Mouse (Mus musculus): Measurements from ENCODE around the gene Tom1l2. TPM values are rescaled to one million over a fixed set of nuclear protein-coding genes. Genes with fewer than 3 reads are reported as not detected.

The Tom1l2 gene
- polyA plus RNA-seq, 1 experiment from 2014 or later: 19.3 TPM

DNA sequence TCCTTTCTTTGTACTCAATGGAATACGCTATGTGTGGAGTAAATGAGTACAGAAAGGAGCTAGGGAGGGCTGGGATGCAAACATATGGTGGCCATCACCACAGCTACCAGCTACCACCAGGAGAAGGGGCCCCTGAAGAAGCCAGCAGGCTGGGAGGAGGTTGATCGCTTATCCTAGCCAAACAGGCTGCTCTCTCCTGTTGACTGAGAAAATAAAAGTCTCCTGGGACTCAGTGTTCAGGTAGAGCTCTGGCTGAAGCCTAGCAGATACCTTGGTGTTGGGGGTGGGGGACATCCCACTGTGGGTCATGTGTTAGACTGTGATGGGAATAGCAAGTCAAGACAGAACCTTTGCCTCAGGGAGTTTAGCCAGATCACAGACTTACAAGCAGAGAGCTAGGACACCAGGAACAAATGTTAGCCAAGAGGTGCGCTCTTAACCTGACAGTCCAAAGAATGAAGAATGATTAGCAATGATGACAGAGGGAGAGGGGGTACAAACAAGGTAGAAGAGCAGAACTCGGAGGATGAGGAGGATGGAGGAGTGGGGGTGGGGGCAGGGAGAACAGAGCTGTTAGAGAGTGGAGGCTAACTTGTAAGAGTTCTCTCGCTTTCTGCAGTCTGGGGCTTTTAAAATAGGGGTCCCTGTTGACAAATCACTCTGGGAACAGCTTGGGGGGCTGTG is 57.9 kb downstream of the Tom1l2 start:
- no peaks in the 10 kb centered on the region for H3K27me3 ChIP-seq (ENCODE audit: insufficient read depth, poor library complexity, severe bottlenecking)
- no peak for DNase-seq (ENCODE audit: low spot score)
- H3K4me3 ChIP-seq: no peak overlapping the region
- H3K36me3 ChIP-seq: no peaks in the 10 kb centered on the region
- H3K27ac ChIP-seq: peak overlapping the region; percentile 68
- 46% methylated on average over 5 of the region's 5 CpGs for WGBS
- H3K4me1 ChIP-seq: peaks cover 36% of the 10 kb centered on the region
- no peaks in the 10 kb centered on the region for H3K9me3 ChIP-seq

- Histone ChIP-seq H3K4me1 (peaks cover 36% of the 10 kb centered on the region), H3K27me3 (ENCODE audit: insufficient read depth, poor library complexity, severe bottlenecking) (no peaks in the 10 kb centered on the region), H3K36me3 (no peaks in the 10 kb centered on the region), H3K27ac (peak overlapping the region; percentile 68), H3K4me3 (no peak overlapping the region), H3K9me3 (no peaks in the 10 kb centered on the region)
- WGBS: 78% methylated on average over 6 of the region's 6 CpGs
- no peak for DNase-seq (ENCODE audit: low spot score)
Observed at GRCm38 (mm10) chr11:60293683-60294629, 58.7 kb downstream of the Tom1l2 start.

- Histone ChIP-seq H3K4me3 (no peak overlapping the region), H3K27ac (peak overlapping the region; percentile 52), H3K4me1 (peaks cover 36% of the 10 kb centered on the region), H3K36me3 (no peaks in the 10 kb centered on the region), H3K9me3 (no peaks in the 10 kb centered on the region), H3K27me3 (ENCODE audit: insufficient read depth, poor library complexity, severe bottlenecking) (no peaks in the 10 kb centered on the region)
- peak; percentile 93 for DNase-seq (ENCODE audit: low spot score)
- WGBS: 45% methylated on average over 2 of the region's 2 CpGs
Observed at GRCm38 (mm10) chr11:60292718-60293117, 60.0 kb downstream of the Tom1l2 start.

- Histone ChIP-seq H3K27me3 (ENCODE audit: insufficient read depth, poor library complexity, severe bottlenecking) (no peaks in the 10 kb centered on the region), H3K27ac (no peak overlapping the region), H3K4me3 (no peak overlapping the region), H3K4me1 (peaks cover 38% of the 10 kb centered on the region), H3K9me3 (no peaks in the 10 kb centered on the region), H3K36me3 (no peaks in the 10 kb centered on the region)
- WGBS: 58% methylated on average over 5 of the region's 5 CpGs
- DNase-seq (ENCODE audit: low spot score): no peak
Observed at GRCm38 (mm10) chr11:60288980-60289379, 63.7 kb downstream of the Tom1l2 start.

- H3K4me3 ChIP-seq: no peak overlapping the region
- H3K27me3 ChIP-seq (ENCODE audit: insufficient read depth, poor library complexity, severe bottlenecking): no peaks in the 10 kb centered on the region
- H3K9me3 ChIP-seq: no peaks in the 10 kb centered on the region
- 43% methylated on average over 4 of the region's 4 CpGs for WGBS
- DNase-seq (ENCODE audit: low spot score): no peak
- peaks cover 28% of the 10 kb centered on the region for H3K4me1 ChIP-seq
- H3K27ac ChIP-seq: no peak overlapping the region
- no peaks in the 10 kb centered on the region for H3K36me3 ChIP-seq
Observed at GRCm38 (mm10) chr11:60286311-60286710, 66.4 kb downstream of the Tom1l2 start.

DNA sequence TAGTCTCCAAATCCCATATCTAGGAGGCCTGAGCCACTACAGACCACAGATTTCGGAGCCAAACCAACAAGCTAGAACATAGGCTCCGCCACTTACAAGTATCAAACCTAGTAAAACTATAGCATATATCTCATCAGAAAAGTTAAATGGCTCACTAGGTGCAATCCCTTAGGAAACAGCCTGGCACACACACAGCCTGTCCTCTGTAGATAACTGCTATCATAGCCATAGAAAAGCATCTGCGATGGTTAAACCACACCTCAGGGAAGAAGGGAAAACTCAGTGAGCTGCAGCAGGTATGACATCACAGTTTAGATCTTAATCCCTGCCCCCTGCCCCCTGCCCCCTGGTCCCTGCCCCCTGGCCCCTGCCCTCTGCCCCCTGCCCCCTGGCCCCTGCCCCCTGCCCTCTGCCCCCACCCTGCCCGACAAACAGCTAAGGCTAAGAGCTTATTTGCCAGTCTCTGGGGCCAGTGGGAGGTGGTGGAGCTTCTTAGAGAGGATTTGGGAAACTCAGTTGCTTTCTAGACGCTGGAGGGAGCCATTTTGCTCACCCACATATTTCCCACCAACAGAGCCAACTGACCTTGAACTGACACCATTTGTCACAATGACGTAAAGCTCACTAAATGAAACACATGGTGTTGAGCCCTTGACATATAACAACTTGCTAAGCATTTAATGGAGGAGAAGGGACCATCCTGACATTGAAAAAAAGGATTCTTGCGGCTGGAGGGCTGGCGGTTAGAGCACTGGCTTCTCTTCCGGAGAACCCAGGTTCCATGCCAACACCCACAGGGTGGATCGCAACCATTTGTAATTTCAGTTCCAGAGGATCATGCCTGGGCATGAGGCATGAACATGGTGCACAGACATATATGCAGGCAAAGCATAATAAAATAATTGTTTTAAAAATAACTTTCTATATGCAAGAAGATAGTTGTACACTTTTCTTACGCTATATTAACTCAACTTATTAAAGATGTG is 72.0 kb downstream of the Tom1l2 start:
- Histone ChIP-seq H3K4me1 (peaks cover 52% of the 10 kb centered on the region), H3K9me3 (no peaks in the 10 kb centered on the region), H3K27me3 (ENCODE audit: insufficient read depth, poor library complexity, severe bottlenecking) (no peaks in the 10 kb centered on the region), H3K36me3 (no peaks in the 10 kb centered on the region), H3K4me3 (no peak overlapping the region), H3K27ac (peak overlapping the region; percentile 76; the same call in 1 of the 2 replicates)
- DNase-seq (ENCODE audit: low spot score): no peak
- 68% methylated on average over 11 of the region's 11 CpGs for WGBS

DNA sequence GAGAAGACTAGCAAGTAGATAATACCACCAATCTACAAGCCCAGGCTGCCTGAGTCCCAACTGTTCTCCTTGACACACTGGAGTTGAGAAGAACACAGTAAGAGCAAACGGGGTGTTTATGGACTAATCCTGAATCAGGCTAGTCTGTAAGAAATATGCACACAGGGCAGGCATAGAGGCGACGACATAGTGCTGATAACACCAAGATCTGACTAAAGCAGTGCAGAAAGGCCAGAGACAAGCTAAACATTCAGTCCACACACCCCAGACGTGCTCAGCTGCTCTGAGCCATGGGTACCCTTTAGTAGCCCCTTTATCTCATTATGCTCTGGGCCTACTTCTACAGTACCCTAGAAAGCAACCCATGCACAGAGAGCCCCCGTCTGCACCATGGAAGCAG is 73.2 kb downstream of the Tom1l2 start:
- H3K4me3 ChIP-seq: no peak overlapping the region
- H3K36me3 ChIP-seq: no peaks in the 10 kb centered on the region
- H3K9me3 ChIP-seq: no peaks in the 10 kb centered on the region
- peak overlapping the region; percentile 29; the same call in 1 of the 2 replicates for H3K27ac ChIP-seq
- no peak for DNase-seq (ENCODE audit: low spot score)
- WGBS: 35% methylated on average over 5 of the region's 5 CpGs
- H3K4me1 ChIP-seq: peaks cover 50% of the 10 kb centered on the region
- no peaks in the 10 kb centered on the region for H3K27me3 ChIP-seq (ENCODE audit: insufficient read depth, poor library complexity, severe bottlenecking)

GRCm38 (mm10) chr11:60277771-60278170 is 74.9 kb downstream of the Tom1l2 start:
- WGBS: 49% methylated on average over 5 of the region's 5 CpGs
- Histone ChIP-seq H3K4me1 (peaks cover 61% of the 10 kb centered on the region), H3K36me3 (0 out of 2 replicates have a peak, but pooled peaks cover 3% of the 10 kb centered on the region), H3K27ac (peak overlapping the region; percentile 22; the same call in 1 of the 2 replicates), H3K9me3 (no peaks in the 10 kb centered on the region), H3K27me3 (ENCODE audit: insufficient read depth, poor library complexity, severe bottlenecking) (no peaks in the 10 kb centered on the region), H3K4me3 (no peak overlapping the region)
- DNase-seq (ENCODE audit: low spot score): no peak

DNA sequence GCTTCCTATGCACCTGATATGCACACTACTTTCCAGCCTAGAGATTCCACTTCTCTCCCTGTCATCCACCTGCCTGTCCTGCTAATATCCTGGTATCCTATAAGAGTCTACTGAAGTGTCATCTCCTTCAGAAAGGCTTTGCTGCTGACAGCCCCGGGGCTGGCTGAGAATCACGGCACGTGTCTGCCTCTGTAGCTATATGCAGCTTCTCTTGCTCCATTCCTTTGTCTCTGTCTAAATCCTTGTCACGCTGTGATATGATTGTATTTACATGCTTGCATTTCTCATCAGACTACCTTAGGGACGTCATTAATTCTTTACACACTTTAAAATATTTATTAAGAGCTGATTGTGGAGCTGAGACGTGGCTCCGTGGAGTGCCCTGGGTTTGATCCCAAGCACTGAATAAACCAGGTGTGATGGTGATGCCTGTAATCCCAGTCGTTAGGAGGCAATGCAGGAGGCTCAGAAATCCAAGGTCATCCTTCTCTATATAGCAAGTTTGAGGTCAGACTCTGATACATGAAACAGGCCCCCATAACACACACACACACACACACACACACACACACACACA is 75.5 kb downstream of the Tom1l2 start:
- Histone ChIP-seq H3K4me1 (peaks cover 61% of the 10 kb centered on the region), H3K4me3 (no peak overlapping the region), H3K27ac (peak overlapping the region; percentile 22; the same call in 1 of the 2 replicates), H3K27me3 (ENCODE audit: insufficient read depth, poor library complexity, severe bottlenecking) (no peaks in the 10 kb centered on the region), H3K36me3 (0 out of 2 replicates have a peak, but pooled peaks cover 3% of the 10 kb centered on the region), H3K9me3 (no peaks in the 10 kb centered on the region)
- 62% methylated on average over 8 of the region's 8 CpGs for WGBS
- no peak for DNase-seq (ENCODE audit: low spot score)

GRCm38 (mm10) chr11:60276408-60277093 is 76.2 kb downstream of the Tom1l2 start:
- H3K27me3 ChIP-seq (ENCODE audit: insufficient read depth, poor library complexity, severe bottlenecking): no peaks in the 10 kb centered on the region
- H3K4me3 ChIP-seq: no peak overlapping the region
- H3K4me1 ChIP-seq: peaks cover 61% of the 10 kb centered on the region
- H3K27ac ChIP-seq: no peak overlapping the region
- 0 out of 2 replicates have a peak, but pooled peaks cover 8% of the 10 kb centered on the region for H3K36me3 ChIP-seq
- H3K9me3 ChIP-seq: no peaks in the 10 kb centered on the region
- WGBS: 76% methylated on average over 6 of the region's 6 CpGs
- no peak for DNase-seq (ENCODE audit: low spot score)

DNA sequence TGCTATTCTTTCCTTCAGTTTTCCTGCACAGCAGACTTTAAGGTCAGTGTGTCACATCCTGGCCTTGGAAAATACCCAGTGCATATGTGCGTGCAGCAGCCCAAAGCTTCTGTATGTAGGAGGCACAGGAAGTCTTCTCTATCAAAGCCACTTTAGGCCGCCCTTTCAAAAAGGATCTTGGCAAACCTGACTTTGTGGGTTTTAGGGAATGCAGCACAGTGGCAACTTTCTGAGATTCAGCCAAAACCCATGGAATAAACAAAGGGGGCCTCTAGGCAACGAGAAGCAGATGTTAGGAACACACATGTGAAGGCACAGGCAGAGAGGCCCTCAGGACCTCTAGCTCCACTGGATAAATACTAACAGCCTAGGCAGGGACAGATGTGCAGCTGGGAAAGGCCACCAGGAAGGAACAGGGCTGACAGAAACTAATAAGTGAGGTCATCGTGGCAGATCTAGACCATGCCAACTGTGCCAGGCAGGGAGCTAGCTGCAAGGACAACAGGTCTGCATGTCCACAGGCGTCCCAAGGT is 79.4 kb downstream of the Tom1l2 start:
- DNase-seq (ENCODE audit: low spot score): no peak
- peak overlapping the region; percentile 56; the same call in 1 of the 2 replicates for H3K27ac ChIP-seq
- WGBS: 54% methylated on average over 5 of the region's 5 CpGs
- H3K4me3 ChIP-seq: no peak overlapping the region
- peaks cover 38% of the 10 kb centered on the region for H3K4me1 ChIP-seq
- H3K27me3 ChIP-seq (ENCODE audit: insufficient read depth, poor library complexity, severe bottlenecking): no peaks in the 10 kb centered on the region
- H3K36me3 ChIP-seq: 0 out of 2 replicates have a peak, but pooled peaks cover 8% of the 10 kb centered on the region
- no peaks in the 10 kb centered on the region for H3K9me3 ChIP-seq

All from heart, embryonic 10.5 days (tissue).